26 mouse cellular contexts compared by ENCODE assay signal in the genomic region with DNA sequence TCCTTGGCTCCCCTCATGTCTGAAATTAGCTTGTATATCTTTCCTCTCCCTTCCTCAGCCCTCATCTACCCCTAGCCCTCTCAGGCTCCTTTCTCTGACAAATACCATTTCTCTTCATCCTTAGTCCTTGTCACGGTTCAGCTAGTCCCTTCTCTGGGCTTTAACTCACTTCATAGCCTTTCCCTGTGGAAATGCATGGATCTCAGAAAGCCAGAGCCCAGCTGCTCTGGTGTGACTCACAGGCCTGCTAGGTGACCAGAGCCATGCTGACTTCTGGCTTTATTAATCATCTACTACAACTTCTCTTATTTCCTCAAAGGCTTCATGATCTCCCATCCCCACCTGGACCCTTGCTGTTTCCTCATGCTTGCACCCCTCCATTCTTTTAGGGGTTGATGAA.
"Had no signal": no experiment of that assay in that cellular context is flagged by ENCODE, and none has a peak within 500 bp of the region (broad histone marks: within the 10 kb centered on the region; RNA-seq: fewer than 3 reads in every experiment).

No protein-coding gene starts in this region.

- H3K4me3 ChIP-seq: heart, embryonic 10.5 days; heart, embryonic 12.5 days; hindbrain, embryonic 10.5 days; hindbrain, embryonic 12.5 days; intestine, embryonic 15.5 days; layer of hippocampus, adult 2 months; left cerebral cortex, adult 2 months; limb, embryonic 13.5 days; limb, embryonic 15.5 days; liver, embryonic 12.5 days had no signal

- DNase-seq: gastrocnemius, postnatal 14 days; gastrocnemius, postnatal 36 days; heart, adult 11 months; heart, postnatal 10 days; heart, postnatal 4 days; kidney, adult 18-20 months; kidney, adult 8-10 months; kidney, postnatal 10 days; kidney, postnatal 25 days; kidney, postnatal 4 days; left cerebral cortex, postnatal 4 days had no signal

- H3K27me3 ChIP-seq: intestine, embryonic 15.5 days had no signal

- H3K36me3 ChIP-seq: heart, embryonic 10.5 days; heart, embryonic 12.5 days; hindbrain, embryonic 10.5 days; hindbrain, embryonic 12.5 days; intestine, embryonic 15.5 days; limb, embryonic 13.5 days; limb, embryonic 15.5 days; liver, embryonic 12.5 days had no signal

- H3K27ac ChIP-seq: heart, embryonic 10.5 days; hindbrain, embryonic 10.5 days; hindbrain, embryonic 12.5 days; hindbrain, embryonic 14.5 days; intestine, embryonic 15.5 days; layer of hippocampus, adult 2 months; left cerebral cortex, adult 2 months; limb, embryonic 13.5 days; limb, embryonic 15.5 days; liver, embryonic 12.5 days; liver, embryonic 14.5 days had no signal

- ATAC-seq: hindbrain, embryonic 16.5 days; inflammation-experienced regulatory T-cells, adult 6 months; intestine, embryonic 15.5 days; intestine, postnatal 0 days; liver, embryonic 12.5 days had no signal

- H3K9ac ChIP-seq: heart, embryonic 12.5 days; hindbrain, embryonic 12.5 days; hindbrain, embryonic 14.5 days; intestine, embryonic 15.5 days; limb, embryonic 13.5 days; limb, embryonic 15.5 days; liver, embryonic 12.5 days; liver, embryonic 14.5 days had no signal
